Mouse (Mus musculus) thymus, adult 18-20 months (tissue): Measurements from ENCODE around the gene Vash1.
A peak's percentile ranks its signal among the peaks of the same experiment; 100 is the strongest.

Experiments used
- DNase-seq, 2 experiments: peaks; one replicate each; pipeline ENCODE4 v3.0.0; 2022; ENCODE audit warnings: mixed read lengths in 2 of 2

The Vash1 gene

DNA sequence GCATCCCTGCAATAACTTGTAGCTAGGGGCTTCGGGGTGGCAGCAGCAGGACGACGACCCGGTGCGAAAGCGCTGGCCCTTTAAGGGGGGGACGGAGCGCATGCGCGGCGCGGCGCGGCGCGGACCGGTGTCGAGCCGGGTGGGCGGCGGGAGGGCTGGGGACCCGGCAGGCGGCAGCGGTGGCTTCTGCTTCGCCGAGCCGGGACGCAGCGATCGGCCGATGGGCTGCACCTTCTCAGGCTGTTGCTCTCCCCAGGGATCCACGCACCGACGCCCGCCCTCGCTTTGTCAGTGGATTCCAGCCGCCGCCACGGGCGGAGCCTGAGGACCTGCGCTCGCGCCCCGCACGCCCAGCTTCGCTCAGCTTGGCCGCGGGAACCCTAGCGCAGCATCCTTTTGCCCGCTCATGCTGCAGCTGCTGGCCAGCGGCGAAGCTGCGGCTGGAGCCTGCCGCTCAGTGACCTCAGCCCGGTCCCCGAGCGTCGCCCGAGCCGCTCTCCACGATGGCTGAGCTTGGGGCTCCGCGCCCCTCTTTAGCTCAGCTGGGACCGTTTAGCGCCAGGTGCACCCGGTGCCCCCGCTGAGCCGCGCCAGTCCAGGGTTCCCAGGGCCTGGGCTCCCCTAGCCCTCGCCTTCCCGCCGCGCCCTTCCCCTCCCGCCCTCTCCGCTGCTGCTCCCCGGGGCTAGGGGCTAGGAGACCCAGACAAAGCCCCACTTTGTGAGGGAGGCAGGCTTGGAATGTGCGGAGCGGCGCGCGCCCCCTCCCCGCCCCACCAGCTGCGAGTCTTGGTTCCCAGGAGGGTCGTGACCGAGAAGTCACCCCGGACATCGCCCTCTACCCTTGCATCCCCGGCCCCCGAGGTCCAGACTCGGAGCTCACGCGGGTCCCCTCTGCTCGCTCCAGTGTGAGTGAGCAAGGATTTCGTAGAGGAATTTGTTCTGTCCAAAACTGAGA is at the start of gene Vash1:
Gene Vash1 (plus strand): TSS at position 110 of the 955 bp plus-strand sequence.
- peak in 1 of 2 experiments; percentile 25 for DNase-seq

DNA sequence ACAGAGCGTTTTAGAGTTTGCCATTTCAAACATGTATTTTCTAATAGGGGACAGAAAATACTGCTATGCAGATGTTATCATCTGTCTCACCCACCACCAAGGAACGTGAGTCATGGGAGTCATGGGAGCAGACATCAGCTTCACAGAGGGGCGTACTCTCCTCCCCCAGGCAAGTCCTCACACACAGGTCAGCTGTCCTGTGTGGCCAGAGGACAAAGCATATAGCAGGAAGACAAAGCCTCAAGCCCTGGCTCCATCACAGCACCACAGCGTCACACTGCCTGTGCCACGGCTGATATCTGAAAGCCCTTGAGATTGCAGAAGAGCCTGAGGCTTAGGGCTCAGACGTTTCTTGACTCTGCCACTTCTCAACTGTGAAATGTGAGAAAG is 49.7 kb upstream of the Vash1 start:
- no peak for DNase-seq

DNA sequence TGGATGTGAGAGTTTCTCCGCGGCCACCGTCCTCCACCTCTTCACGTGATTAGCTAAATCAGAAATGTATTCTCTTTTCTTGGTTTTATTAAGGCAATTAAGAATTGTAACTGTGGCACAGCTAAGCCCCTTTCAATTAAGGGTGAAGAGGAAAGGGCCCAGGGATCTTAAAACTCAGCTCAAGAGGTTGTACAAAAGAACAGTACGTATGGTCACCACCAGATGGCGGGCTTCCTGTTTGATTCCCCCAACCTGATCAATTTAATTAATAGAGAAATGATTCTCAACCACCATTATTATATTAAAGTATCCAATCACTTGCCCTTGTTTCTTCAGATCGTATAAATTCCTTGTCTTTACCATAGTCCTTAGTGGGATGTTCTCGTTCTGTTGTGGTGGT is 36.7 kb upstream of the Vash1 start:
- DNase-seq = no peak

DNA sequence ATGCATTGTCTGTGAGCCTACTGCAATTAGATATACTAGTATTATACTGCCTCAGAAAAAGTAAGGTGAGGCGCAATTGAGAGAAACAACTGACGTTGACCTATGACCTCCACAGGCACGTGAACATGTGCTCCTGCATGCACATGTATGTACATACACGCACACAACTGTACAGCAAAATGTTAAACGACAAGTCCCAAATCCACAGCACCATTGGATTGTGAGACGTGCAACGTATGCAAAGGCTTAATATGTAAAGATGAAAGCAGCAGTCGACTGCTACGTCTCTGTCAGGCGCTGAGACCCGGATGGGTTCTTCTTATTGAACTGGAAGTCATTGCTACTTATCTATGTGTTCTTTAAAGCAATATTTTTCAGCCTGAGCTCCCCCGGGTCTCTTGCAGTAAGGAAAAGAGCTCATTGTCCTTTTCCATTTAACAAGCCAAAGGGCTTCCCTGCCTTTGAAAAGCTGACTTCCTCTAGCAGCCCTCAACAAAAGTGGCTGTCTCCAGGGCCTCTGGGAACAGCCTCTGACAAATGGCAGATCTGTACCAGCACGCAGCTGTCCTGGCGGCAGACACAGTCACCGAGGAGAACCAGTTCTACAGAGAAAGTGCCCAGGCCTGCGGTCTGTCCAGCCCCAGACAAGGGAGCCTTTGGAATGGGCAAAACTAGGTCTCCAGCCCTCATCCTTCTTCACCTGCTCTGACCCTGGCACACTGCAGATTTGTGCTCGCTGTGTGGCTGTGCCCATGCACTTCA is 33.8 kb upstream of the Vash1 start:
- DNase-seq = no peak

DNA sequence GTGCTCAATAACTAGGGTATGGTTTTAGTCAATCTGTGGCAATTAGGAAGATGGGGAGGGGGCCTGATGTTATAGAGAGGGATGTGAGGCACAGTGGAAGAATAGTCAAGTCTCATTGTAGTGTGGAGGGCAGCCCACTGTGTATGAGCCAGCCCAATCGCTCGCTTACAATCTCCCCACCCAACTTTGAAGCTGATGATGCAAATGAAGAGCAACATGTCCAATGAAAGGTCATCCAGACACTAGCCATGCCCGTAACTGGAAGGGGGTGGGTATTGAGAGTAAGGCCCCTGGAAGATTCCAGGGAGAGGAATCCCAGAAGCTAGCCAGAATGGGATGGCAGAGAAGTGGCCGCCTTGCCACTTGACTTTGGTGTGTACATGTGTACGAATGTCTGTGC is 33.0 kb upstream of the Vash1 start:
- no peak for DNase-seq

DNA sequence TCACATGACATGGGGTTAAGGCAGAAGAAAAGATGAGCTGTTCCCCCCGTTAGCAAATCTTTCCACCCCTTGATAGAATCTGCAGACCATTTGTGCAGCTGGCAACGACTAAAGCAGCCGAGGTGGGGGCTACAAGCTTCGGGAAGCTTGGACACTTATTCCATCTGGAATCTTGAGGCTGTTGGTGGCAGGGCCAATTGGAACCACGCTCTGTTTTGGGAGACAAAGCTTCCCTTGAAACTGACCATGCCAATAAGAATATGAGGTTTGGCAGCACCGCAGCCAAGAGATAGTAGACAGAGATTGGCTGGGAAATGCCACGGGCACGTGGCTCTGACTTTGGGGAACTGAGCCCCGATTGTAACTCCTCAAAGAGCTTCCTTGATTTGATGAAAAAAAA is 31.7 kb upstream of the Vash1 start:
- no peak for DNase-seq

DNA sequence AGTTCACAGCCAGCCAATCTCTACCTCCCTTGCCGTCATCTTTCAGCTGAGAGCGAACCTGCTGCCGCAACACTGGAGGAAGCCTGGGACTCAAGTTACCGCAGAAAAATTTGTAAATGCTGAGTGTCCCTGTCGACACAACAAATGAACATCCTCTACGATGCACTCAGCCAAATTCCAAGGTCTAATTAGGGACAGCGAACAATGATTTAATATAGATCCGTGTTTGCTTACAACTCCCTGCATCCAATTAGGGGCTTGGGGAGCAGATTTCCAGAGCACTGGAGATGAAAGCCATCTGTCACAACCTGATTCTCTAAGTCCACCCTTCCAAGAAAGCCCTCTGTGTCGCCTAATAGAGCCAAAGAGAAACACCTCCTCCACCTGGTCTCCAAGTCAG is 31.2 kb upstream of the Vash1 start:
- no peak for DNase-seq

DNA sequence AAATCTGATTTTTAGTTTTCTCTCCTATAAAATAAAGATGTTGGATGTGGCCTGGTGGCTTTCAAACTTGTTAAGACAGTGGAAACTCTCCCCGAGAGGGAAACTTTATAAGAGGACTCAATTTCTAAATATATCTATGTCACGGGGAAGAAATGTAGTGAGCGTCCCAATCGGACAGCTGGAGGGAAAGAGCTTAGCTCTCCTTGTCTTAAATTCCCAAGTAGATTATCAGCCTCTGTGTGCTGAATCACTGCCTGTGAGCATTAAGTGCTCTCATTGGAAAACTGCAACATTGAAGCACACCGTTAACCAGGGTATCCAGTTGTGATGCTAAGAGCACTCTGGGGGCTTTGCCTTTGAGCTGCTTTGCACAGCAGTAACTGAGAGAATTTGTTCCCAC is 30.8 kb upstream of the Vash1 start:
- DNase-seq = no peak

DNA sequence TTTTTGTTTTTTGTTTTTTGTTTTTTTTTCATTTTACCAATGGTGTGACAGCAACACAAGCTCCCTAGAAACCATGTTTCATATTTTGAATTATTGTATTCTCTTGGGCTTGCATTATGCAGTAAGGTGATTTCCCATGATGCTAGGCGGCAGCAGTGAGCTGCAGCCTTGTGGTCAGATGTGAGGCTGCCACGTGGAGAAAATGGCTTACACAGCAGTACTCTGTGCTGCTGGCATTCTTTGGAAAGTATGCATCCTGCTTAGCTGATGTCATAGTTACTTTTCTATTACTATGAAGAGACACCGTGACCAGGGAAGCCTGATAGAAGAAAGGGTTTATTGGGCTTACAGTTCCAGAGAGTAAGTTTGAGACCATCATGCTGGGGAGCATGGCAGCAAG is 30.0 kb upstream of the Vash1 start:
- DNase-seq = no peak

DNA sequence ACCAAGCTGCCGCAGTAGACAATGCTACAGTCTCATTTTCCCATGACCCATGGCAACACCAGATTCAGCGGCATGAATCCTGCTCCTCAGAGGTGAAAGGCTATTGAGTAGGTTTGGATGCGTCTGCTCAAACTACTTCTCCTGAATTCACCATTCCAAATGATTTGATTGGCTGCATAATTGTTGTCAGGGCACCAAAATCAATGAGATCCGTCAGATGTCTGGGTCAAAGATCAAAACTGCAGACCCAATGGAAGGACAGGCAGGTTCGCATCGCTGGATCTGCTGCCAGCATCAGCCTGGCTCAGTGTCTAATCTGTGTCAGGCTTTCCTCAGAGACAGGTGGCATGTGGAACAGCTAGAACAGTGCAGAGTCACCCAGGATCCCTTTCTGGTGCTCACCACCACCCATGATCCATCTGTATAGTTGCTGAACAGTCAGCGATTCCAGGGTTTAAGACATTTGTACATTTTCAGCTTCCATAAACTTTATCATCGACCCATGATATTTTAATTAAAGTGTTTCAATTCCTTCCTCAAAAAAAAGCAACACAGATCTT is 27.1 kb upstream of the Vash1 start:
- no peak for DNase-seq

DNA sequence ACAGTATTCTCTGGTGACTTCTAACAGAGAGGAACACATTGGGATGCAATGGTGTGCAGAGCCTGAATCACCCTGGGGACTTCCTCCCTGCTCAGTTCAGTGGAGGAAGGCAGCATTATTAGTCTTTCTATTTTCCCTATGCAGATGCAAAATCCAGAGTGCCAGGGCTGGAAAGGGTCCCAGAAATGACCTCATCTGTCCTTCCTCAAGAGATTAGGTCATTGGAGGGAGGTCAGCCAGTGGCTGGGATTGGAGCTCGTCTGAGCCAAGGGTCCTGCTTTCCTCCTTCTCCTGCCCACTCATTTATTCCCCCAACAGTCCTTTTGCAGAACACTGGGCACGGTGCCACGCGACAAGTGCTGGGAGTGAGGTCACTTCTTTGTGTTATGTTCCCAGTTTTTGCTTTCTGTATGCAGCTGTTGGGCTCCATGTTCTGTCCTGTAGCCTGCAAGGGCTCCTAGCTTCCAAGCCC is 25.9 kb upstream of the Vash1 start:
- no peak for DNase-seq

DNA sequence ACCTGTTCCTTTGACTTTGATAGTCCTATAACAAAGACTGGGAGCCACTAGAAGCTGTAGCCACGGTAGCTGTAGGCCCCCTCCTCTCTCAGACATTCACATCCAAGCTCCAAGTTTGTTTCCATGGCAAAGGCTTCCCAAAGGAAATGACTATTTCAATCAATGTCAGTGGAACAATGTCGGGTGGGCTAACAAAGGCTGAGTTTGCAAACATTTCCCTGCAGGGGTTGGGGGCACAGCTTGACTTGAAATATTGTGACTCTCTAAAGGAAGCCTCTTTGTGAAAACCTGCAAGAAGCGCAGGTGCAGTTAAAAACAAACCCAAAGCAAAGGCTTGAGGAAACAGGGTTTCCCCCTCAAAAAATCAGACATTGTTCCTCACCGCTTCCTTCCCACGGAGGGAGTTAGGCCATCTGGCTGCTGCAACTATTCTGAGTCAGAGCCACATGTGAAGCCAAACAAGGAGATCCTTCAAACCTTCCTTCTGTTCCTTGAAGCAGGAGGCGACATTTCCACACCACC is 19.0 kb upstream of the Vash1 start:
- DNase-seq = peak; percentile 10 to 41

DNA sequence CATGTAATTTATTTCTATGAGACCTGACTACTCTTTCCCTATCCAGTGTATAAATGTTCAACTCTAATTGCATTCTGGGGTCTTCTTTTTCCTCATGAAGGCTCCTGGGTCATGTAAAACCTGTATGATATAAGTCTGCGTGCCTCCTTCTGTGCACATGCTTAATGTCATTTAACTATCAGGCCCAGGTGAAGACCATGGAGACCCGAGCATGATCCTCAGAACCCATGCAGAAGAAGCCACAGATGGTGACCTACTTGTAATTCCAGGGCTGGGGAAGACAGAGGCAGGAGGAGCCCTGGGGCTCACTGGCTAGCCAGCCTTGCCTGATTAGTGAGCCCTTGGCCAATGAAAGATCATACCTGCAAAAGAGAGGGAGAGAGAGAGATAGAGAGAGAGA is 18.0 kb upstream of the Vash1 start:
- no peak for DNase-seq

DNA sequence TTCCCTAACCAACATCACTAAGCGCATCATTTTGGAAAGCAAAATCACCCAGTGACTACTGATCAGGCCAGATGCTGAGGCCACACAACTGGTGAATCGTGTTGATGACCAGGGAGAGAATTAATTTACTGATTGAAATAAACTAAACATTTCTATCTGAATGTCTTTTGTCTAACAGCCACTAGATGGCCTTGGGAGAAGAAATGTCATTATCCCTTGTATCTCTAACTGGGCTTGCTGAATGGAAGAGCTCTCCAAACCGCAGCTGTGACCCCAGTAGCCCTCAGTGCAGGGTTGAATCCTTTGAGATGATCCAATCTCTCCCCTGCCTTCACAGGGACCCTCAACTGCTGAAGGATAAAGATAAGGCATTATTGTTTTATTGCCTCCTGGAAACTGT is 12.8 kb upstream of the Vash1 start:
- DNase-seq = no peak

DNA sequence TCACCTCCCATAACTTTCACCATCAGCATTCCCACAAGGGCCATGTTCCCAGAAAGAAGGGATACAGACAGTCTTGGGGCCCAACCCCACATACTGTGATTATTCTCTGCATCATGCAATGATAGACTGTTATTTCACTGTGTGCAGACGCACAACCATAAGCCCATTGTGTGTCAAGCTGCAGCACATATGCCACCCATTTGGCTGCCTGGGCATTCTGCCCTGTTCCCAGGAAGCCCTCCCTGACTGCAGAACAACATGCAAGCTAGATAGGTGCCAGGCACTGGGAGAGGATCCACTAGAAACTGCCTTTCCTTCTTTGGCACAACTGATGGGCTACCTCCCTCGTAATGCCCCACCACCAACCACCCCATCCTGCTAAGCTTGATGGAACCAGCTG is 10.1 kb upstream of the Vash1 start:
- no peak for DNase-seq

DNA sequence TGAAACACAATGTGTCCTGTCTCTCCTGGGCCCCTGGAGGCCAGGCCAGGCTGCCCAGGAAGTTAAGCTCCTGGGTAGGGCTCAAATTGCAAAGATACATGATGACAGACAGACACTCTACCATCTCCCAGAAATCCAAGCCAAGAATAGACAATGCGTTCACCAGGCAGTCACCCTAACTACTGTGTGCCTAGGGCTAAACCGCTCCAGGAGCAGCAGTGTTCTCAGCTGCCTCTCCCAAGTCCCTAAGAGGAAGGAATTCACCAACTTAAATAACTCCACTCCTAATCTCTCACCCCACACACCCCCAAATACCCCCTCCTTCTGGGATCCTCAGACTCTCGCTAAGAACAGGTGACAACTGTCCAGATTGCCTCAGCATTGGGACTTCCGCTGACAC is 6.4 kb upstream of the Vash1 start:
- no peak for DNase-seq

DNA sequence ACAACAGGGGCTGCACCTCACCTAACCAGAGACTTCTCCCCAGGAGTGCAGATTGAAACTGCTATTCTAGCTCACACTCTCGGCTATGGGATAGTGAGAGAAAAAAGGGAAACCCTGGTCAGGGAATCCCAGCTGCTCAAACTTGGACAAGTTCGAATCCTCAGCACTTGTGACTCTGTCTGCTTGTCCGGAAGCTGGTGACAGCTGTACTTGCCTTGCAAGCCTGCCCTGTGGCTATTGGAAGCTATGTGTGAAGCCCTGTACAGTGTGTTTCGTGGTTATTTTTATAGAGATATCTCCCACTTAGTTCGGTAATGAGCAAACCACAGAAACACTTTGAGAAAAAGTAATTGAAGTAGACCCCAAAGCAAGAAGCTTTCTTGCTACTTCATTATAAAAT is 6.0 kb upstream of the Vash1 start:
- DNase-seq = no peak

DNA sequence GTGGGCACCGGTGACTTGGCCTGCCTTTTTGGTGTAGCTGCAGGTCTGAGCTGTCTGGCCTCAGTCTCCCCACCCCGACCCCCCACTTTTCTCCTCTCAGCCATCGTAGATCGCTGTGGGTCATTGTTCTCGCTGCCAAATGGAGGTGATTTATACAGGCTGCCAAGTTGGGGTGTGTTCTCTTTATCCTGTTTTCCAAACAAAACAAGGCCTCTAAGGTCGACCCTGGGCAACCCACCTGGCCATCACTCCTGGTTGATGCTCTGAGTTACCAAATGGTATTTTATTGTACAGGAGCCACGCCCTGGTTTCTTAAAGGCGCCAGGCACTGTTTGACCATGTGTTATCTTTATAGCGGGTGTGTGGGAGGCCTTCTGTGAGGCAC is 1.0 kb downstream of the Vash1 start:
- DNase-seq = no peak

DNA sequence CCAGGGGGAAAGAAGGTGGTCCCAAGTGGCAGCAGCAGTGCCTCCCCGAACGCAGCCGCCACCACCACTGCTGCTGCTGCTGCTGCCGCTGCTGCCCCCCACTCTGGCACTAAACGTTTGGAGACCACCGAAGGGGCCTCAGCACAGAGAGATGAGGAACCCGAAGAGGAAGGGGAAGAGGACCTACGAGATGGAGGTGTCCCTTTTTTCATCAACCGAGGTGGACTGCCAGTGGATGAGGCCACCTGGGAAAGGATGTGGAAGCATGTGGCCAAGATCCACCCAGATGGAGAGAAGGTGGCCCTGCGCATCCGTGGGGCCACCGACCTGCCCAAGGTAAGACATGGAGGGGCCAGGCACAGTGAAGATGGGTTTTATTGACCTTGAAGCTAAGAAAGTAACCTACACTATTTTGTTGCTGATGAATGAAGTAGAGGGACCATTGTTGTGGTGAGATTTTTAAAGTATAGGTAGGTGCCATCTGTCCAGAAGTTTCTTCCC is 1.5 kb downstream of the Vash1 start:
- DNase-seq = no peak

DNA sequence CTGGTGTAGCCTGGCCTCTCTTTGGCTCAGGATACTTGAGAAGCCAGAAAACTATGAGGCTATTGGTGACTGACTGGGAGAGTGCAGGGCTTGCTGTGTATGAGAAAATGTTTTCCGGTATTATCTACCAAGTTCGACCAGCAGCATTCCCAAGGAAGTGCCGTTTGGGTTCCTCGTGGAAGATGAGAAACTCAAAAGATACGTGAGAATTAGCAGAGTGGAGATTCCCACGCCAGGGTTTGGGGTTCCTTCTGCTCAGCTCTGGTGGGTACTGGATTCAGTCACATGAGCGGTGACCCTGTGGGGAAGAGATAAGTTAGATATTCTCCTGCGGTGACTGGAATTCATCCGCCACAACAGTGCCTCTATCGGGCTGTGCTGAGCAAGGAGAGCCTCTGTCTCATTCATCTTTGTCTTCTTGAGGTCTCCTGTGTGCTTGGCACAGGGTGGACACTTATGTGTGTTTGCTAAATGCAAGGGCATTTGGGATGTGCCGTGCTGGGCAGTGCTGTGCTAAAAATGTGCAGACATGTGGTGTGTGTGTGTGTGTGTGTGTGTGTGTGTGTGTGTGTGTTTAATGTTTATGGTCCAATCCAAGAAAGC is 2.2 kb downstream of the Vash1 start:
- no peak for DNase-seq

DNA sequence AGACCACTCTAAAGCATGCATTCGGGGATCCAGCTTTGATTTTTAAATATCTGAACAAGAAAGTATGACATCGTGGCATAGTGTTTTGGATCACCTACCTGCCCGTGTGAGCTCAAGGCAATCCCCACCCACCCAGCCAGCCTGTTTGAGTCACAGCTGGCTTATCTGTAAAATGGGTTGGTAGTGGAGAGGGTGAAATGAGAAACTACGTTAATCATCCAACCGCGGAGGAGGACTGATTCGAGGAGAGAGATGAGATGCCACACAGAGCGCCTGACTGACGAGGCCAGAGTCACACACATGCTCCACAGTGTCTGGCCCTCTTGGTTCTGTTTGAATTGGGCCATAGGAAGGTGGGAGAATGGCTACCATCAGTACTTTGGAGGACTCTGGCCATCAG is 3.1 kb downstream of the Vash1 start:
- no peak for DNase-seq

DNA sequence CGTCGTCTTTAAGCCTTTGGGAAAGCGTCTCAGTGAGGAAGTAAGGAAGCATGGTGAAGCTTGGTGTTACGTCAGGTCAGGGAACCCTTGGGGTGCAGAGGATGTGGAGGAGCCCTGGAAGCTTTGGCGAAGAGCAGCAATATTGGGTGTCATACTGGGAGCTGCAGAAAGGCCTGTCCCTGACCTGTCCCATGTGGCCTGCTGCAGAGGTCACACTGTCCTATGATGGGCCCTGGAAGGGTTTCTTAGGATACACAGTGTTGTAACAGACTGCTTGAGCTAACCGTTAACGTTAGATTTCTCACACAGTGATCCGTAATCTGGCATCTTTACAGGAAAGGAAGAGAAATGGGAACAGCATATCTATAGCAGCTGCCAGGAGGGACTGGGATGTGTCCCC is 3.7 kb downstream of the Vash1 start:
- DNase-seq = no peak

DNA sequence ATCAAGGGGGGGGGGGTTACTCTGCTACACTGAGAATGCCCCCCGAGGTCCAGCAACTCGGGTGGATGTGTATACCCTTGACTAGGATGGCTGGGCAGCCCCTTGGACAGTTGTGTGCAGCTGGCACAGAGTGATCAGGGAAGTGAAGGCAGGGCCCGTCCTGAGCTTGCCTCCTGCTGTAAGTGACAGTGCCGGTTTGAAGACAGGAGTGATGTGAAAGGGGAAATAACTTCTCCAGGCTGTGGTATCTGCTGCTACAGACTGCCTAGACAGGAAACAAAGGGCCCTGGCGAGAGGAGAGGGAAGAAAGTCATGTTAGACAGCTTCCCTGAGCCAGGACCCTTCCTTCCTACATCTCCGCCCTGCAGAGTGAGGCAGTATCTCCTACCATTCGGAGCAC is 5.2 kb downstream of the Vash1 start:
- DNase-seq = no peak
